Mouse (Mus musculus) telencephalon, adult 2 months (tissue): ENCODE measurements around the gene Ccdc182.

Experiments used
- DNase-seq: peaks from one replicate; pipeline ENCODE4 v3.0.0-alpha.2; 2011; ENCODE audit warnings: low read depth, low spot score

Gene Ccdc182

DNA sequence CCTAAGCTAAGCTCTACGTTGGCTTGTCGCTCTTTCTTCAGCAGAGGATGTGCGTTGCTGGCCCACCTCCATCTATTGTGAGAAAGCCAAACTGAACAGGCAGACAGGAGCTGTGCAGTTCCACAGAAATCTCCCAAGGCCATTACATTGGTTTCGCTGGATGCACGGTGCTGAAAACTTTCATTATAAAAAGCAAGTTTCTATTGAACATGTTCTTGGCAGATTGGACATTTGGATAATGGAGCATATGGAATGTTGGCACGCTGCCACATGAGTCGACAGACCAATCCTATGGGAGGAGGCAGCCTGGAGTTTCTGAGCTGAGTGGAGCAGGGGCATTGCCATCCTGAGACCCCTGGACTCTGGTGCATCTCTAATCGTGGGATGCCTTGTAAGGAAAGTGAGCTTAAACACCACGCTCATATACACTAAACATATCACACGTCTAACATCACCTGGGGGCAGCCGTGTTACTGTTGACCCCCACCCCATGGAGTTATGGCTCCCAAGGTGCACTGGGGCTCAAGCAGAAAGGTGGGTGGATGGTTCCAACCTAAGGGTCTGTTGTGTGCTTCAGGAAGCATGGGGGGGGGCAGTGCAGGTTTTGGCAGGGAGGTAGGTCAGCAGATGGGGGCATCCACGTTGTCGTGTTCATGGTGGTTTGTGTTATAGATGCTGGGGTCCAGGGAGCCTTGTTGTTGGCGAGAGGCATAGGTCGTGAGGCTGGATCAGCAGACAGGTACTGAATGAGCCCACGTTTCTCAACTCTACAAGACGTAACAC, 35.1 kb downstream of the Ccdc182 start:
- DNase-seq, result no peak

DNA sequence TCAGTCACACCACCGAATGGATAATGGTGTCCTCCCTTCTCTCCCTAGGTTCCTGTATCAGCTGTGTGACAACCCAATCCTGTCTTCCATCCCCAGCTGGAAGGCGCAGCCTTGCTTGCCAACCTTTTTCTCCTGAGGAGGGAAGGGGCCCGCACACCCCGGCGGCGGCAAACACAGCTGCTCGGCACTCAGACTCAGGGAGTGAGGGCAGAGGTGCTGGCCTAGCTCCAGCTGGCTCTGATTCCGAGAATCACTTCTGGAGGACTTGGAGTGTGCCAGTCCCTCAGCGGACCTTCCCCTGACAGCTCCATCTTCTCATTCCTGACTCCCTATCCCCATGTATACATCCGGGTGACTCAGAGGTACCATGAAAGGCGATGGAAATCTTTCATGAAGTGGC, 36.9 kb downstream of the Ccdc182 start:
- no peak for DNase-seq

- no peak for DNase-seq
Measured at GRCm38 (mm10) chr11:88331722-88332121, 37.9 kb downstream of the Ccdc182 start.

- no peak for DNase-seq
Measured at GRCm38 (mm10) chr11:88332309-88332934, 38.6 kb downstream of the Ccdc182 start.

GRCm38 (mm10) chr11:88334893-88335292, 41.0 kb downstream of the Ccdc182 start:
- no peak for DNase-seq

DNA sequence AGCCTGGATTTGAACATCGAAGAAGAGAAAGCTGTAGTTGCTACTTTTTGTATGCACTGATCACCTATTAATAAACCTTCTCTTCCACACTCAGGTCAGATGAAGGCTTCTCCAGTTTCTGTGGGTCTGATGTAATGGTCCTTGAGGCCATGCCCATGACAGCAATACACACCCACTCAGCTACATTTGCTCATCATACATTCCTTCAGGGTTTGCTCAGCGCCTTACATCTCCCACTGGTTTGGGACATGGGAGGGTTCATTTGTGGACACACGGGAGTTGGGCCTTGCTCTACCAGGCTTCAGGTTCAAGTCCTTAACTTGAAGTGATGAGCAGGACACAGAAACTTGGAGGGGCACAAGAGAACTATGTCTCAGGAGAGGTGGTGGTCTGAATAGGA, 44.1 kb downstream of the Ccdc182 start:
- no peak for DNase-seq
